Mouse (Mus musculus) midbrain, embryonic 12.5 days (tissue): ENCODE results near the gene Cd96. TPM values are rescaled to one million over a fixed set of nuclear protein-coding genes. Genes with fewer than 3 reads are reported as not detected.
A peak's percentile ranks its signal among the peaks of the same experiment; 100 is the strongest.

Source experiments
- ATAC-seq: fragments of 200-750 bp; cut with Nextera tagmentation; 2 replicates; pipeline ENCODE4 v1.8.0; 2017; ENCODE audit warnings: low read depth, moderate TSS enrichment, moderate library complexity; ENCODE audit not compliant: low FRiP score
- H3K27ac ChIP-seq: fragments of 300-500 bp; sonication (generic); replicated peaks from 2 replicates; pipeline ENCODE4 v1.5.1; 2016; ENCODE audit warnings: mild to moderate bottlenecking
- H3K27me3 ChIP-seq: fragments of 300-500 bp; sonication (generic); 2 replicates; pipeline ENCODE4 v1.6.1; 2016; ENCODE audit warnings: mild to moderate bottlenecking
- H3K36me3 ChIP-seq: fragments of 300-500 bp; sonication (generic); 2 replicates; pipeline ENCODE4 v1.6.1; 2016
- H3K4me1 ChIP-seq: fragments of 300-500 bp; sonication (generic); 2 replicates; pipeline ENCODE4 v1.6.1; 2016
- H3K4me2 ChIP-seq: fragments of 300-500 bp; sonication (generic); replicated peaks from 2 replicates; pipeline ENCODE4 v1.6.1; 2016; ENCODE audit warnings: mild to moderate bottlenecking, moderate library complexity
- H3K4me3 ChIP-seq: fragments of 300-500 bp; sonication (generic); 2 replicates; pipeline ENCODE4 v1.5.1; 2016; ENCODE audit warnings: mild to moderate bottlenecking
- H3K9ac ChIP-seq: fragments of 300-500 bp; sonication (generic); replicated peaks from 2 replicates; pipeline ENCODE4 v1.6.1; 2016; ENCODE audit warnings: mild to moderate bottlenecking, moderate library complexity
- H3K9me3 ChIP-seq: fragments of 300-500 bp; sonication (generic); 2 replicates; pipeline ENCODE4 v1.6.1; 2016; ENCODE audit warnings: mild to moderate bottlenecking
- WGBS: fragments of 180-500 bp; shearing (Covaris S2); methylation state at CpG from one replicate; pipeline ENCODE4 v1.1.7; 2016; 5-methylcytosine and 5-hydroxymethylcytosine counted together
- polyA plus RNA-seq: library from polyadenylated mRNA; unstranded; fragments of >200 nt; fragmentation: Nextera tagmentation; extraction: Ambion mirVana; gene quantifications from 2 replicates; pipeline ENCODE4 v1.2.1, GENCODE M21; 2016

The Cd96 gene
- polyA plus RNA-seq, 1 experiment from 2014 or later, result not detected

DNA sequence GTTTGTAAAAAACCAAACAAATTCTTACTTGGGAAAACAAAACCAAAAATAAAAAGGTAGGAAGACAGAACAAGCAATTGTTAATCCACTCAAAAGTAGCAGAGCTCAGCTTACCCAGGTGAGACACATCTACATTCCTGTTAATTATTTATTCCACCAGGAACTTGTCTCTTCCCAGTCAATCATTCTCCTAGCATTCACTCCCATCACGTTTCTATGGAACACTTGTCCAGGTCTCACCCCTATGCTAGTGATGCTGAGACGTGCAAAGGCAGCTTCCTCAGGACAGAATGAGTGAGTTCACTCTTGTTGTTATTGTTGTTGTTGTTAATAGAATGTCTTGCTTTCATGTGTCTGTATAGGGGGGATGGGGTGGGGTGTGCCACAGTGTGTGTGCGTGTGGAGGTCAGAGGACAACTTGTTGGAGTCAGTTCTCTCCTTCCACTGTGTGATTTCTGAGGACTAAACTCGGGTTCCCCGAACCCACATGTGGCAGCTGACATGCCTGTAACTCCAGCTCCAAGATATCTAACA lies 97.0 kb downstream of the Cd96 start:
- no peaks in the 10 kb centered on the region for H3K4me1 ChIP-seq
- no peak overlapping the region for H3K27ac ChIP-seq
- H3K27me3 ChIP-seq, result no peaks in the 10 kb centered on the region
- no peak overlapping the region for H3K9ac ChIP-seq
- no peaks in the 10 kb centered on the region for H3K36me3 ChIP-seq
- H3K4me3 ChIP-seq, result no peak overlapping the region
- H3K9me3 ChIP-seq, result no peaks in the 10 kb centered on the region
- 78% methylated on average over 5 of the region's 5 CpGs for WGBS
- H3K4me2 ChIP-seq, result no peak overlapping the region
- ATAC-seq, result no peak

DNA sequence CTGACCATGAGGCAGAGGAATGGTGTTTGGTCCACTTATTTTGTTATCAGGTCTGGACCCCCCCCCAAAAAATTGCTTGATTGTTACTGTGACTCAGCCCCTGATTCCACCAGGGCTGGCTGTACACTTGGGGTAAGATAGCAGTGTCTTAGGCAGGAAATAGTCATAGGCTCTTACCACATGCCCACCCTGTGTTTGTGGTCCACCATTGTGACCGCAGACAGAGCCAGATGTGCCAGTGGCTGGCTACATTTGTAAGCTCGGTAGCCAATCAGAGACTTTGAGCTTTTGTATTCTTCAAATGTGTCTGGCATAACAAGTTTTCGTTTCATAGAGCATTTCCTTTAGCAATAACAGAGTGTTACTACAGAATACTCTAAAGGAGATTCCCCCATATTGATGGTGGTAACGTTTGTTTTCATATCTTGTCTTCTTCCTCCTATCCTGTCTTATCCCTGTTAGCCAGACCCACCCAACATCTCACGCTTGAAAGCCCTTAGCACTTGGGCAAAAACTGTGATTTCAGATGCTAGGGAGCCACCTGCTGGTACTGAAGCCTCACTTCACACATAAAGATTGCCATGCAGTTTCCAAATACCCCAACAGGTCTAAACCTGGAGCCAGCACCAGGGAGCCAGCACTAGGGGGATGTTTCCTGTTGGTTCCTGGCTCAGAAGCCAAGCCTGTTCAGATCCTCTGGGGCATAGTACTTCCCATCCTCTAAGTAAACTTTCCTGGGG lies 97.7 kb downstream of the Cd96 start:
- ATAC-seq, result peak; percentile 87
- no peaks in the 10 kb centered on the region for H3K9me3 ChIP-seq
- no peaks in the 10 kb centered on the region for H3K4me1 ChIP-seq
- H3K36me3 ChIP-seq, result no peaks in the 10 kb centered on the region
- no peak overlapping the region for H3K27ac ChIP-seq
- no peak overlapping the region for H3K4me3 ChIP-seq
- WGBS, result 51% methylated on average over 5 of the region's 5 CpGs
- no peak overlapping the region for H3K9ac ChIP-seq
- no peak overlapping the region for H3K4me2 ChIP-seq
- H3K27me3 ChIP-seq, result no peaks in the 10 kb centered on the region

DNA sequence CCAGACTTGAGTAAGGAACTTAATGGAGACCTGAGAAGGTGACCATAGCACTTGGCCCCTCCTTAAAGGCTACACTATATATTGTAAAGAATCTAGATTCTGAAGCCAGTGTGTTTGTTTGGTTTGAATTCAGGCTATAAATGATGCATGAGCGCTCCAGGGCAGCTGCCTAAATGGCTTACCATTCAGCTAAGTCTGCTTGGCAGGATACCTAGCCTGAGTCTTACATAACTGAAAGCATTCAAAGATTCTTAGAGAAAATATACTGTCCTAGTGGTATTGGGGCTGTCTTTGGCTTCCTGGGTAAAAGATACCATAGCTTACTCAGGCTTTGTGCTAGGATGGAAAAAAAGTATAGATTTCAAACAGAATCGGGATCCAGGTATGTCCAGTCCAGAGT lies 98.7 kb downstream of the Cd96 start:
- WGBS, result 83% methylated on average over 2 of the region's 2 CpGs
- H3K27me3 ChIP-seq, result no peaks in the 10 kb centered on the region
- H3K9ac ChIP-seq, result no peak overlapping the region
- no peak overlapping the region for H3K4me2 ChIP-seq
- H3K4me1 ChIP-seq, result no peaks in the 10 kb centered on the region
- H3K9me3 ChIP-seq, result no peaks in the 10 kb centered on the region
- ATAC-seq, result no peak
- no peaks in the 10 kb centered on the region for H3K36me3 ChIP-seq
- no peak overlapping the region for H3K27ac ChIP-seq
- no peak overlapping the region for H3K4me3 ChIP-seq

DNA sequence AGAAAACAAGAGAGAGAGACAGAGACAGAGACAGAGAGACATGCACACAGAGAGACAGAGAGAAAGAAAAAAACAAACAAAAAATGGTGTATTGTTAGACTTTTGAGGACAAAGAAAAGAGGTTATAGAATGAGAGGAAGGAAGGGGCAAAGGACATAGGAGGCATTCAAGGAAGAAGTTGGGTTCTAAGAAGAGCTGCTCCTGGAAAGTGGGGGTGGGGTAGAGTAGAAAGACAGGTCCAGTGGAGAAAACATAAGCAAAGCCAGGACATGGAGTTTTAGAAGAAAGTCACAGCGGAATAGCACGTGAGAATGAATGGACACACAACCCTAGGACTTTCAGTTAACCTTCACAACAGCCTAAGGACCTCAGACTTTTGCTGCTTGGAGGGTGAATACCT lies 99.7 kb downstream of the Cd96 start:
- Histone ChIP-seq H3K27ac (no peak overlapping the region), H3K4me2 (no peak overlapping the region), H3K9ac (no peak overlapping the region), H3K27me3 (no peaks in the 10 kb centered on the region), H3K4me3 (no peak overlapping the region), H3K36me3 (no peaks in the 10 kb centered on the region), H3K4me1 (no peaks in the 10 kb centered on the region), H3K9me3 (no peaks in the 10 kb centered on the region)
- no peak for ATAC-seq
- 81% methylated on average over 2 of the region's 2 CpGs for WGBS

DNA sequence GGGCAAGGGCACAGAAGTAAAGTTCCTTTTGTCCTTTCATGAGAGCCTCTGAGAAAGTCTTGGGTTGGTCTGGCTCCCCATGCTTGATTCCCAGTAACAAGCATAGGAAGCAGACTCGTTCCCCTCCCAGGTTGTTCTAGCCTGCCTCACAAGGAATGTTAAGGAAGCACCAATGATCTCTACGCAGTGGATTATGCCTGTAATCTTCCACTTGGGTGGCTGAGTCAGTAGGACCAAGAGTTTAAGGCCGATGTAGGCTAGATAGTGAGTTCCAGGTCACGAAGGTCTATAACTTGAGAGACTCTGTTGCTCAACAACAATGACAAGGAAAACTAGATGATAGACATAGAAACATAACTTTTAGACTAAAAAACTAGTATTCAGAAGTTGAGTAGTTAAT lies 100.3 kb downstream of the Cd96 start:
- Histone ChIP-seq H3K27ac (no peak overlapping the region), H3K4me2 (no peak overlapping the region), H3K4me3 (no peak overlapping the region), H3K9ac (no peak overlapping the region), H3K4me1 (no peaks in the 10 kb centered on the region), H3K9me3 (no peaks in the 10 kb centered on the region), H3K27me3 (no peaks in the 10 kb centered on the region), H3K36me3 (no peaks in the 10 kb centered on the region)
- 83% methylated on average over 4 of the region's 4 CpGs for WGBS
- ATAC-seq, result no peak

DNA sequence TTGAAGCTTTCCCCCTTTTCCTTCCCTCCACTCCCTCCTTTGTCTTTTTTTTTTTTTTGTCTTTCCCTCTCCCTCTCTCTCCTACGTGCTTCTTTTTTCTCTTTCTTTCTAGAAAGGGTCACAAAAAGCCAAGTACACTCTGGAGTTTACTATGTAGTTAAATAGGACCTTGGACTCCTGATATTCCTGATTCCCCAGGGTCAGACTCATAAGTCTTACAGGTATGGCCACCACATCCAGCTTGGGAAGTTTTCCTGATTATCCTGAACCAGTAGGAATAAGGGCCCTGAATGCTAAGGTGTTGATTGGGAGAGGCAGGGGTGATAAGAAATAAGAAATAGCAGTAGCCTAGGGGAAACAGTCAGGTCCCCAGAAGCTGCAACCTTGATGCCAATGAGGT lies 100.7 kb downstream of the Cd96 start:
- H3K27me3 ChIP-seq, result no peaks in the 10 kb centered on the region
- H3K36me3 ChIP-seq, result no peaks in the 10 kb centered on the region
- no peaks in the 10 kb centered on the region for H3K9me3 ChIP-seq
- H3K4me2 ChIP-seq, result no peak overlapping the region
- ATAC-seq, result no peak
- H3K4me1 ChIP-seq, result no peaks in the 10 kb centered on the region
- H3K9ac ChIP-seq, result no peak overlapping the region
- H3K27ac ChIP-seq, result no peak overlapping the region
- 69% methylated on average over 1 of the region's 1 CpGs for WGBS
- no peak overlapping the region for H3K4me3 ChIP-seq

DNA sequence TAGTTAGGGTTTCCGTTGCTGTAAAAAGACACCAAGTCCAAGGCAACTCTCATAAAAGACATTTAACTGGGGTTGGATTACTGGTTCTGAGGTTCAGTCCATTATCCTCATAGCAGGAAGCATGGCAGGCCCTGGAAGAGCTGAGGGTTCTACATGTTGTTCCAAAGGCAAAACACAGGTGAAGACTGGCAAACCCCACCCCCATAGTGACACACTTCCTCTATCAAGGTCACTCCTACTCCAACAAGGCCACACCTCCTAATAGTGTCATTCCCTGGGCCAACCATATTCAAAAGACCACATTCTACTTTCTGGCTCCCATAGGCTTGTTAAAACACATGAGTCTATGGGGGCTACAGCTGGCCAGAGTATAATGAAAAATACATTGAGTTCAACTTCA lies 108.4 kb downstream of the Cd96 start:
- 88% methylated on average over 1 of the region's 1 CpGs for WGBS

DNA sequence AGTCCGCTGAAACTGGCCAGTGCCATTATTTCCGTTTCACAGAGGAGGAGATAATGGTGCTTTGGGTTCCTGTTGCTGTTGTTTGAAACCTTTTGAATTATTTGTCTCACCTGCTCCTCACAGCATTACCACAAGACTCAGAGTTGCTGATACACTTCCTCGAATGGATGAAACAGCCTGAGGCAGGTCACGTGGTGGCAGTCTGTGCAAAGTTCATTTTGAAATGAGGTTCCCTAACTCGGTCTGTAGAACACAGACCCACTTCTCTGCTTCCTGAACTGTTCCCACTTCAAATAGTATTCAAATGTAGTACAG lies 109.2 kb downstream of the Cd96 start:
- Histone ChIP-seq H3K4me2 (peak overlapping the region; percentile 79), H3K27me3 (no peaks in the 10 kb centered on the region), H3K4me1 (peaks cover 15% of the 10 kb centered on the region), H3K27ac (peak overlapping the region; percentile 54), H3K9me3 (no peaks in the 10 kb centered on the region), H3K36me3 (no peaks in the 10 kb centered on the region), H3K4me3 (peak overlapping the region; percentile 52), H3K9ac (peak overlapping the region; percentile 46)
- WGBS, result 13% methylated on average over 5 of the region's 5 CpGs
- ATAC-seq, result no peak

More for the DNA sequence above, 108.4 kb downstream of the Cd96 start:
- H3K36me3 ChIP-seq, result no peaks in the 10 kb centered on the region
- H3K4me3 ChIP-seq, result no peak overlapping the region
- H3K9ac ChIP-seq, result no peak overlapping the region
- no peak for ATAC-seq
- H3K9me3 ChIP-seq, result no peaks in the 10 kb centered on the region
- H3K27ac ChIP-seq, result no peak overlapping the region
- H3K4me1 ChIP-seq, result peaks cover 15% of the 10 kb centered on the region
- H3K4me2 ChIP-seq, result no peak overlapping the region
- no peaks in the 10 kb centered on the region for H3K27me3 ChIP-seq

DNA sequence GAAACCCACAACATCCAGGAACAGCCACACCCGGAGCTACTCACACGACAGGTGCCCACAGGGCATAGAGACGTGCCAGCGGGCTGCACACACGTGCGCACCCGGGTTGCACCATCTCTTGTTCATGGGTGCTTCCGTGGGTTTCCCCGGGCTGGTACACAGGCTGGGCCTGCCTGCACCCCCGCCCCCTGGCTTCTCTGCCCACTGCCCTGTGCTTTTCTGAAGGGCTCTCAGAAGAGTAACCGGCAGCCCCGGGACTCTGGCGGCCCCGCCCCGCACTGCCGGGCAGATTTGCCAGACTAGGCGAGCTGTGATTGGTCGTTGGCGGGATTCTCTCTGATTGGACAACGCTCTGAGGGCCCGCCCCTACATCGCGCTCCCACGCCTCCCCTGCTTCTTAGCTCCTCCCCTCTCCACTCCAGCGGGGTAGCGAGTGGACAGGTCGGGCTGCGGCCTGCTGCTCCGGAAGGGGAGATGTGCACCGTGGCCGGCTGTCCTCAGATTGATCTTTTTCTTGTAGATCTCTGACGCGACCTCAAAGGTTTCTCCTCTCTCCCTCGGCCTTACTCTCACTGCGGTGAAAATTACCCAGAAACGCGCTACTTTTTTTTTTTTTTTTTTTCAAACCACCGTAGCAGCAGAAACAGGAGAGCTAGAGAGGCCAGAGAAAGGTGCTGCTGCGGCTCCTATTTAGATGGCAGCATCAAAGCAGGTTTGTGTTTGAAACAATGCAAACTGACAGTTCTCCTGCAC lies 109.7 kb downstream of the Cd96 start, which contains the start of gene Plcxd2:
TSS of gene Plcxd2 (minus strand) at position 66 of the 753 bp plus-strand sequence.
- Histone ChIP-seq H3K27ac (peak within 1 kb of the TSS; percentile 54), H3K36me3 (no peaks in the 10 kb centered on the region), H3K9me3 (no peaks in the 10 kb centered on the region), H3K9ac (peak within 1 kb of the TSS; percentile 49), H3K27me3 (no peaks in the 10 kb centered on the region), H3K4me3 (peak within 1 kb of the TSS; percentile 52), H3K4me1 (peaks cover 15% of the 10 kb centered on the region), H3K4me2 (peak within 1 kb of the TSS; percentile 79)
- WGBS, result under 1% methylated on average over 39 of the region's 39 CpGs
- ATAC-seq, result peak; percentile 99

DNA sequence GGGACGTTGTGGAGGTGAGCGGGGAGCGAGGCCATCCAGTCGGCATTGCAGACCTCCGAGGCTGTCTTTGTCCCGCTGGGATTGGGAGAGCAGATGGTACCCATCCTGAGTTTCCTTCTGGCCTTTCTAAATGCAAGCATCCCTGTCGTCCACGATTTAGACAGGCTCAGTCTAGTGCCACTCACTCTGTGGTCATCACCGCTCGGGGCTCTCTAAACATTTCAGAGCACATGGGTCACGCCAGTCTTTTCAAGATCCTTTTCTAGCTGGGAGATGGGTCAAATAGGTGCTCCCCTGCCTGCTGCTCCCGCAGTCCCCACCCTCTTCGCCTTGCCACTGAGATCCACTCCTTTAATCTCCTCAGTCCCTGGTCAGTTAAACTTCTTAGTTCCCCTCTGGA lies 110.3 kb downstream of the Cd96 start:
- H3K4me2 ChIP-seq, result peak overlapping the region; percentile 79
- peak overlapping the region; percentile 10; the same call in 1 of the 2 replicates for H3K27ac ChIP-seq
- peak overlapping the region; percentile 49 for H3K9ac ChIP-seq
- peaks cover 15% of the 10 kb centered on the region for H3K4me1 ChIP-seq
- H3K36me3 ChIP-seq, result no peaks in the 10 kb centered on the region
- H3K27me3 ChIP-seq, result no peaks in the 10 kb centered on the region
- peak overlapping the region; percentile 52 for H3K4me3 ChIP-seq
- ATAC-seq, result no peak; the same call in 1 of the 2 replicates
- 1% methylated on average over 13 of the region's 13 CpGs for WGBS
- no peaks in the 10 kb centered on the region for H3K9me3 ChIP-seq

DNA sequence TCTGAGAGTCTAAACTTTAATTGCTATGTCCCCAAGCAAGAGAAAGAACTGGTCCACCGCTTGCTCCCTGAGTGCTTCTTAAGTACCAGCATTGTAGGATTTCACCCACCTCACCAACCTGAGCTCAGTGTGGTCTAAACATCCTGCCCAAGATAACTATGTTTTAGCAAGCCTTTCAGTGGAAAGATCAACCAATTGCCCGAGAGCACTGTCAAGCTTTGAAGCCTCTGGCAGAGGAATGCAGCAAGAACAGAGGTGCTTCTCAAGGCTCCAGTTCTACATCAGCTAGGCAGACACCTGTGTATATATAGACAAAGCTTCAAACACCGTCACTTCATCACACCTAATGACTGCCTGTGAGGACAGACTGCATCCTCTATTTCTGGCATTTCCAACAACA lies 111.3 kb downstream of the Cd96 start:
- Histone ChIP-seq H3K4me2 (peak overlapping the region; percentile 79), H3K27ac (no peak overlapping the region), H3K27me3 (no peaks in the 10 kb centered on the region), H3K36me3 (no peaks in the 10 kb centered on the region), H3K9me3 (no peaks in the 10 kb centered on the region), H3K4me3 (peak overlapping the region; percentile 52), H3K9ac (no peak overlapping the region), H3K4me1 (peaks cover 15% of the 10 kb centered on the region)
- WGBS, result 78% methylated on average over 3 of the region's 3 CpGs
- ATAC-seq, result no peak

DNA sequence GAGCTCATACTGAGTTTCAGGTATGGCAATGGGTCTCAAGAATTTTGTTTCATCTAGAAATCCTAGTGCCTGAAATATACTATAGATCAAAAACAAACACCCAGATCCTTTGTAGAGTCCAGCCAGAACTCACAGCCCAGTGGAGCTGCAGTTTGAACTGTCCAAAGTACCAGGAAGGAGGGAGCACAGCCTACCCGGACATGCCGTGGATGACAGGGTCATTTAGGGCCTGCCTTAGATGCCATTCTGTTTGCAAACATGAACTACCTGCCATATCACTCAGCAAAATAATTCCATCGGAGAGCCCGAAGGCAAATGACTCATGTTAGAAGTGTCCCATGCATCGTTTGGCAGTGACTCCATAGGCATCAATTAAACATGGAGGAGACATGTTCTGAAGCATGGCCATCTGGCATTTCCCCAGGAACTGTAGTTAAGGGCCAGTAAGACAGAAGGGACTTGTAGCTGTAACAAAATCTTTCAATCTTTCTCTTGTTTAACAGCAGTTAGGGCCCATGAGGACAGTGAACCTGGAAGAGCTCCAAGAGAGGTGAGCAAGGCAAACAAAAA lies 111.9 kb downstream of the Cd96 start:
- Histone ChIP-seq H3K9me3 (no peaks in the 10 kb centered on the region), H3K4me3 (no peak overlapping the region), H3K9ac (no peak overlapping the region), H3K36me3 (no peaks in the 10 kb centered on the region), H3K4me1 (peaks cover 15% of the 10 kb centered on the region), H3K27ac (no peak overlapping the region), H3K4me2 (0 out of 2 replicates have a peak overlapping the region, but pooled peaks have one; percentile 79), H3K27me3 (no peaks in the 10 kb centered on the region)
- WGBS, result 88% methylated on average over 5 of the region's 5 CpGs
- no peak for ATAC-seq
